Mouse (Mus musculus) left cerebral cortex, adult 2 months (tissue): ENCODE data around the gene Pcbp2. TPM values are rescaled to one million over a fixed set of nuclear protein-coding genes. Genes with fewer than 3 reads are reported as not detected.

ENCODE experiments used
- DNase-seq, 2 experiments: peaks; one replicate each; pipeline ENCODE4 v3.0.0; 2021 to 2022; ENCODE audit warnings: low spot score in 2 of 2, mixed read lengths in 1 of 2; ENCODE audit errors: extremely low spot score in 1 of 2
- H3K27ac ChIP-seq: fragments of 200-600 bp; 2 replicates; pipeline ENCODE4 v1.8.1; 2022
- H3K4me3 ChIP-seq: fragments of 200-600 bp; 2 replicates; pipeline ENCODE4 v1.8.1; 2022
- CTCF ChIP-seq: fragments of 200-600 bp; IDR thresholded peaks from 2 replicates; pipeline ENCODE4 v1.8.1; 2022; ENCODE audit warnings: antibody characterized with exemption, mild to moderate bottlenecking, moderate library complexity
- intact Hi-C: fragments of 180-260 bp; cut with DNase I; formaldehyde crosslinking; loops from one replicate; pipeline ENCODE4 v1.15.1; 2025
- total RNA-seq, 2 experiments: library from RNA; stranded (reverse); gene quantifications; 2 replicates each; pipeline ENCODE4 v1.2.3; 2021

The Pcbp2 gene
- total RNA-seq, 2 experiments from 2014 or later = 497 to 500 TPM

GRCm38 (mm10) chr15:102470605-102471294, 411 bp downstream of the Pcbp2 start:
- DNase-seq = peak; percentile 67 to 79
- TF ChIP-seq CTCF = peak; percentile 16; the same call in 1 of the 2 replicates
- peak overlapping the region; percentile 95 for H3K27ac ChIP-seq
- peak overlapping the region; percentile 59 for H3K4me3 ChIP-seq
- intact Hi-C loops = loop anchor here (1.0 kb wide), 2 partner anchors 47 to 65 kb away; partner anchors contain the start of gene Map3k12

DNA sequence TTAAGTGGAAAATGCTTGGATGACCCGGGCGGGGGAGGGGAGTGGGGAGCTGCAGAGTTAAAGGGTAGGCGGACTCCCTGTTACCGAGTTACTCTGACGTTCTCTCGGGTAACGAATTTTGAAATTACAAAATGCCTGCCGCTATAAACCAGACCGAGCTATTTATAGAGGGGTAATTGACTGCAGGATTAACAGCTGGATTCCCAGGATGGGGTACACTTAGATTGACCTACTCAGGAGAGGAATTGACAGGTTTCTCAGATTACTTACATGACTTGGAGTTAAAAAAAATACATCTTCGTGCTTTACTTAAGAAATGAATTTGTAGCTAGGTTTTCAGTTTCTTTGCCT, 931 bp downstream of the Pcbp2 start:
- peak overlapping the region; percentile 95 for H3K27ac ChIP-seq
- DNase-seq = no peak
- intact Hi-C loops = no loop called here
- no peak for TF ChIP-seq CTCF
- H3K4me3 ChIP-seq = peak overlapping the region; percentile 59

DNA sequence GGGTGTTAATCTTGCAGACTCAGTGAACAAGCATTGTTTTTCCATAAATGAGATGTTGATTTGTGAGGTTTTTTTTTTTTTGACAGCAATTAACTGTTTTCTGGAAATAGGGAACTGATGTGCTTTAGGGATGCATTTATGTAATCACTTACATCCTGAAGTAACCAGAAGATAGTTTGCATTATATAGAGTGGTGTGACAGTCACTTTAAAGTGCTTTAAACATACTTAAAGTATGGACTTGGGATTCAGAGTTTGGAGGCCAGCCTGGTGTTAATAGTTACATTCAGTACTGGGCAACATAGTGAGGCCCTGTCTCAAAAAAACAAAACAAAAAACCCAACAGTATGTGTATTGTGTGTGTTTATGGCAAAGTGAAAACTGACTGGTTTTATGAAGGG, 1.4 kb downstream of the Pcbp2 start:
- no peak for TF ChIP-seq CTCF
- Histone ChIP-seq H3K4me3 (peak overlapping the region; percentile 59), H3K27ac (peak overlapping the region; percentile 95; the same call in 1 of the 2 replicates)
- intact Hi-C loops = loop anchor here (2.0 kb wide), 1 partner anchor 17 kb away; no protein-coding TSS in a partner anchor
- DNase-seq = no peak

DNA sequence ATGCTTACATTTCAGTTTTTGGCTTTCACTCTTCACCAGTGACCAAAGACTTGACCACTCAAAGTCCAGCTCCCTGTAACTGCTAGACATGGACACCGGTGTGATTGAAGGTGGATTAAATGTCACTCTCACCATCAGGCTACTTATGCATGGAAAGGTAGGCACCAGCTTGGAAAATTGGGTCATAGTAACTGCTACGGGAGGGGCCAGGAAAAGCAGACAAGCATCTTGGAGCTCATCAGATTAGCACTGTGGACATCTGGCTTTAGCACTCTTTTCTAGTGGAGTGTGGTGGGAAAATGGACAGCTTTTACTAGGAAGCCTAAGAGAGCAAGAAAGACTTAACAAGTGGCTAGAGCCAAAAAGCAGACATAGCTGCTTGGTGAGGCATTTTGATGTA, 2.9 kb downstream of the Pcbp2 start:
- TF ChIP-seq CTCF = no peak
- Histone ChIP-seq H3K4me3 (no peak overlapping the region), H3K27ac (no peak overlapping the region)
- no peak for DNase-seq
- intact Hi-C loops = loop anchor here (2.0 kb wide), 1 partner anchor 16 kb away; no protein-coding TSS in a partner anchor

DNA sequence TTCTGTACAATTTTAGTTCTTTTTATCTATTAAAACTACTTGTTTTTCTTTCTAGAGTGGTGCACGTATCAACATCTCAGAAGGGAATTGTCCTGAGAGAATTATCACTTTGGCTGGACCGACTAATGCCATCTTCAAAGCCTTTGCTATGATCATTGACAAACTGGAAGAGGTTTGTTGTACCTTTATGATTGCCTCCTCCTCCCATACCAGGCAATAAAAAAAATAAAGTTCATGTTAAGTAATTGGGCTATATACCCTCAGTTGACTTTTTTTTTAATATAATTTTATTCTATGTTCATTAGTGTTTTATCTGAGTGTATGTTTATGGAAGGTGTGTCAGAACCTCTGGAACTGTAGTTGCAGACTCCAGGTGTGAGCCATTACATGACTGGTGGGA, 4.2 kb downstream of the Pcbp2 start:
- intact Hi-C loops = no loop called here
- TF ChIP-seq CTCF = no peak
- Histone ChIP-seq H3K4me3 (no peak overlapping the region), H3K27ac (no peak overlapping the region)
- no peak for DNase-seq

GRCm38 (mm10) chr15:102483136-102483535, 12.8 kb downstream of the Pcbp2 start:
- intact Hi-C loops = no loop called here
- TF ChIP-seq CTCF = no peak
- DNase-seq = no peak
- no peak overlapping the region for H3K27ac ChIP-seq
- H3K4me3 ChIP-seq = no peak overlapping the region

GRCm38 (mm10) chr15:102485853-102486252, 15.5 kb downstream of the Pcbp2 start:
- intact Hi-C loops = no loop called here
- DNase-seq = no peak
- no peak for TF ChIP-seq CTCF
- H3K27ac ChIP-seq = no peak overlapping the region
- no peak overlapping the region for H3K4me3 ChIP-seq

DNA sequence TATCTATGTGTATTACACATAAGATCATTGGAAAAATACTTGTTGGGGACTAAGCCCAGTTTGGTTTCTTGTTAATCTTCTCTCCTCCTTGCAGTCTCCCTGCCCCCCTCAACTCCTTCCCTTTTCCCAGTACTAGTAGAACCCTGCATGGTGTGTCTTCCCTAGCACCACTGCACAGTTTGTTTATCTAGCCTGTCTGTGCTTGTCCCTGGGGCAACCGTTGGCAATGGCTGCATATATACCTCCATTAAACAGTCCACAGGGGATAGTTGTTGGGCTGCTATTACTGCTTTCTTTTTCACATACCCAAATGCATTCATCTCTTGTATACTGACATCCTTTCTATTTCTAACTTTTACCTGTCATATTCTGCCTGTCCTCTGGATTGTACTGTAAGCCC, 17.3 kb downstream of the Pcbp2 start:
- TF ChIP-seq CTCF = no peak
- intact Hi-C loops = loop anchor here (2.0 kb wide), 1 partner anchor 15 kb away; no protein-coding TSS in a partner anchor

DNA sequence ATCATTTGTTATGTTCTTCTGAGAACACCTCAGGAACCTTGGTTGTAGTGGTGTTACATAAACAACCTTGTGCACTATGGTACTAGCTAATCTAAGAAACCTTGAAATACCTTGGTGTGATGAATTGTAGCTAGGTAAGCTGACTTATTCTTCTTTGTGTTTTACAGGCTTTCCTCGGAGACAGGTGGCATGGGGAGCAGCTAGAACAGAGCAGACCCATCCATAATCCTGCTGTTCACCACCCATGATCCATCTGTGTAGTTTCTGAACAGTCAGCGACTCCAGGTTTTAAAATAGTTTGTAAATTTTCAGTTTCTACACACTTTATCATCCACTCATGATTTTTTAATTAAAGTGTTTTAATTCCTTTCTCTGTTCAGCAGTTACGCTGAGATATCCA, 28.0 kb downstream of the Pcbp2 start:
- H3K4me3 ChIP-seq = no peak overlapping the region
- no peak for TF ChIP-seq CTCF
- peak overlapping the region; percentile 24; the same call in 1 of the 2 replicates for H3K27ac ChIP-seq
- no peak for DNase-seq
- intact Hi-C loops = no loop called here

More for the DNA sequence above, 17.3 kb downstream of the Pcbp2 start:
- Histone ChIP-seq H3K27ac (no peak overlapping the region), H3K4me3 (no peak overlapping the region)
- no peak for DNase-seq

DNA sequence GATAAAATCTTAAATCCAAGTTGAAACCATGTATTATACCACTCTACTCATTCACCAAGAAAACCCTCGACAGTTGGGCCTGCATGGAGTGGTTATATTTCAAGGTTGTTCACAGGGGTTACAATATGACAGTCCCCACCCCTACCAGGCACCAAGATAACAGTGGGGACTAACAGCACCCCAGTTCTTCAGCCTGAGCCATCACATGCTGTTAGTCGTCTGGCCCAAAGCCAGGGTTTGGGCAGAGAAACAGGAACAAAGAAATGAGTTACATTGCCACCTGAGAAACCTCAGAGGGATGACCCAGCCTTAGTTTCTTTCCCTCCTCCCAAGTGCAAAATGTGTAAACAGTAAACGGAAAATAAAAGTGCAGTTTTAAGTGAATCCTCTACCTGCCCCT, 29.0 kb downstream of the Pcbp2 start:
- intact Hi-C loops = no loop called here
- peak overlapping the region; percentile 33; the same call in 1 of the 2 replicates for H3K27ac ChIP-seq
- H3K4me3 ChIP-seq = no peak overlapping the region
- no peak for TF ChIP-seq CTCF
- DNase-seq = no peak

DNA sequence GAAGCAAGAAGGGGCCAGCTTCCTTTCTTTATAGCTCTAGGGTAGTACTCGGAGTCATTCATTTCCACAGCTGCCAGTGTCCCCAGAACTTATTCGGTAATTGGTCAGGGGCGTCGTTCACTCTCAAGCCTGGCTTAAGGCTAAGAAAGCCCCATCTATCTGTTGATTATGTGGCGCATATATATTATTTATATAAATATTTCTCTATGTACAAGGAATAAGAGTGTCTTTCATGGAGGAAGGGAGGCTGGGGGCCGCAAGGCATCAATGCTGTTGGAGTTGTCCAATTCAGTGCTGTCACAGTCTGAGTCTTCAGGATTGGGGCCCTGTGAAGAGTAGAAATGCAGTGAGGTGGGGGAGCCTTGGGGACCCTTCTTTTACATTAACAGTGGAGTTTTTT, 29.5 kb downstream of the Pcbp2 start:
- no peak for DNase-seq
- Histone ChIP-seq H3K4me3 (no peak overlapping the region), H3K27ac (no peak overlapping the region)
- TF ChIP-seq CTCF = no peak
- intact Hi-C loops = no loop called here

DNA sequence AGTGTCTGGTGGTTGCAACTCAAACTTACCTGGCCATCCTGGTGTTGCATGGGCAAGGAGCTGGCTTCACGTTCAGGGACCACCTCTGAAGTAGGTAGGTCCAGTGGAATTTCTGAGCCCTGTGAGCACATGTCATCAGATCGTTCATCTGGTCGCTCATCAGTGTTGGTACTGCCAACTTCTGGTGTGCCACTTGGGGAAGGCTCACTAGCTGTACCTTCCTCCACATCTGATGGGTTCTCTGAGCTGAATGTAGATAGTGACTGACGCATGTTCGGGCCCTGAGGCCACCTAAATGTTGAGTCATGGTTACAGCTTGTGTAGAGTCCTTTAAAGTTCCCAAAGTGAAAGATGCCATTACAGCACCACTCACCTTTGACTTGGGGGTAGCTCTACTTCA, 30.1 kb downstream of the Pcbp2 start:
- intact Hi-C loops = no loop called here
- H3K27ac ChIP-seq = no peak overlapping the region
- H3K4me3 ChIP-seq = no peak overlapping the region
- no peak for DNase-seq
- TF ChIP-seq CTCF = no peak
